Mouse (Mus musculus) CH12.LX (cell line): ENCODE results near the gene Nrgn. TPM values are rescaled to one million over a fixed set of nuclear protein-coding genes. Genes with fewer than 3 reads are reported as not detected.

ENCODE experiments used
- DNase-seq: peaks from one replicate; pipeline ENCODE4 v3.0.0-alpha.2; 2013; ENCODE audit errors: extremely low read depth
- H3K27ac ChIP-seq: 2 replicates; pipeline ENCODE4 v1.5.1; 2012; ENCODE audit warnings: low read depth, mild to moderate bottlenecking, control low read depth, moderate library complexity; ENCODE audit not compliant: insufficient read depth
- H3K27me3 ChIP-seq: replicated peaks from 2 replicates; pipeline ENCODE3; 2012; ENCODE audit warnings: inconsistent platforms
- H3K36me3 ChIP-seq, 2 experiments: replicated peaks in 1 of 2; 2 replicates each; pipeline versions ENCODE3 to v1.6.1; 2012; ENCODE audit warnings: inconsistent platforms in 1 of 2, low read length in 1 of 2, mild to moderate bottlenecking in 1 of 2, mixed read lengths in 1 of 2, moderate library complexity in 1 of 2; ENCODE audit not compliant: control insufficient read depth in 1 of 2, insufficient read depth in 1 of 2
- H3K4me1 ChIP-seq, 2 experiments: 2 replicates each; pipeline ENCODE4 v1.6.1; 2012; ENCODE audit warnings: inconsistent platforms in 1 of 2, moderate library complexity in 1 of 2; ENCODE audit not compliant: insufficient read depth in 2 of 2, control insufficient read depth in 1 of 2
- H3K4me2 ChIP-seq: 2 replicates; pipeline ENCODE4 v1.6.1; 2012; ENCODE audit warnings: low read depth, mild to moderate bottlenecking, control low read depth; ENCODE audit not compliant: poor library complexity, insufficient read depth, severe bottlenecking
- H3K4me3 ChIP-seq, 3 experiments: fragments of 150-350 bp in 1 of 3; sonication (generic) in 1 of 3; replicated peaks in 1 of 3; 2 replicates each; pipeline versions ENCODE3 to v1.5.1; 2011 to 2012; ENCODE audit warnings: low read depth in 2 of 3, low read length in 2 of 3, mild to moderate bottlenecking in 2 of 3, moderate library complexity in 2 of 3, control low read depth in 1 of 3, improper control_type of control experiment in 1 of 3, inconsistent platforms in 1 of 3, mixed read lengths in 1 of 3; ENCODE audit not compliant: poor library complexity in 1 of 3
- H3K79me2 ChIP-seq: replicated peaks from 2 replicates; pipeline ENCODE4 v1.6.1; 2012; ENCODE audit warnings: mild to moderate bottlenecking, moderate library complexity; ENCODE audit not compliant: control insufficient read depth, poor library complexity, insufficient read depth, severe bottlenecking; ENCODE audit errors: extremely low read depth
- H3K9ac ChIP-seq: 2 replicates; pipeline ENCODE4 v1.6.1; 2012; ENCODE audit warnings: low read depth, mild to moderate bottlenecking, control low read depth, moderate library complexity; ENCODE audit not compliant: insufficient read depth
- H3K9me3 ChIP-seq: replicated peaks from 2 replicates; pipeline ENCODE3; 2012; ENCODE audit warnings: low read length, inconsistent platforms, mixed read lengths
- CHD1 ChIP-seq: IDR thresholded peaks from 2 replicates; pipeline ENCODE4 v1.6.1; 2012; ENCODE audit warnings: low read depth, low read length, improper control_type of control experiment, inconsistent platforms
- CHD2 ChIP-seq: IDR thresholded peaks from 2 replicates; pipeline ENCODE4 v1.6.1; 2011; ENCODE audit warnings: low read length, improper control_type of control experiment
- E2F4 ChIP-seq: IDR thresholded peaks from 2 replicates; pipeline ENCODE4 v1.6.1; 2011; ENCODE audit warnings: low read depth, low read length, improper control_type of control experiment; ENCODE audit not compliant: insufficient replicate concordance
- ELF1 ChIP-seq: IDR thresholded peaks from 2 replicates; pipeline ENCODE4 v1.6.1; 2014; ENCODE audit warnings: low read depth, mild to moderate bottlenecking, inconsistent platforms, low read length, improper control_type of control experiment
- EP300 ChIP-seq: IDR thresholded peaks from 2 replicates; pipeline ENCODE4 v1.6.1; 2011; ENCODE audit warnings: low read length, improper control_type of control experiment
- GABPA ChIP-seq: IDR thresholded peaks from 2 replicates; pipeline ENCODE4 v1.6.1; 2012; ENCODE audit warnings: low read depth, low read length, improper control_type of control experiment, inconsistent platforms; ENCODE audit not compliant: insufficient replicate concordance
- IRF4 ChIP-seq: IDR thresholded peaks from 2 replicates; pipeline ENCODE4 v1.6.1; 2014; ENCODE audit warnings: low read depth, mild to moderate bottlenecking, inconsistent platforms, low read length, improper control_type of control experiment
- KAT2A ChIP-seq: IDR thresholded peaks from 2 replicates; pipeline ENCODE4 v1.6.1; 2012; ENCODE audit warnings: low read length, improper control_type of control experiment, inconsistent platforms; ENCODE audit not compliant: insufficient replicate concordance
- MAFK ChIP-seq: IDR thresholded peaks from 2 replicates; pipeline ENCODE4 v1.6.1; 2011; ENCODE audit warnings: low read length, improper control_type of control experiment; ENCODE audit not compliant: insufficient replicate concordance
- MAX ChIP-seq: IDR thresholded peaks from 2 replicates; pipeline ENCODE4 v1.6.1; 2011; ENCODE audit warnings: low read length, improper control_type of control experiment
- MAZ ChIP-seq: IDR thresholded peaks from 2 replicates; pipeline ENCODE4 v1.6.1; 2012; ENCODE audit warnings: low read depth, mild to moderate bottlenecking, inconsistent platforms, low read length, improper control_type of control experiment, moderate library complexity
- MEF2A ChIP-seq: IDR thresholded peaks from 2 replicates; pipeline ENCODE4 v1.6.1; 2014; ENCODE audit warnings: low read depth, mild to moderate bottlenecking, inconsistent platforms, low read length, improper control_type of control experiment, borderline replicate concordance
- MXI1 ChIP-seq: IDR thresholded peaks from 2 replicates; pipeline ENCODE4 v1.6.1; 2011; ENCODE audit warnings: mild to moderate bottlenecking, low read depth, low read length, improper control_type of control experiment
- NELFE ChIP-seq: IDR thresholded peaks from 2 replicates; pipeline ENCODE4 v1.6.1; 2011; ENCODE audit warnings: low read depth, low read length, improper control_type of control experiment
- NRF1 ChIP-seq: IDR thresholded peaks from 2 replicates; pipeline ENCODE4 v1.6.1; 2014; ENCODE audit warnings: low read depth, mild to moderate bottlenecking, inconsistent platforms, low read length, improper control_type of control experiment, moderate library complexity
- PAX5 ChIP-seq: IDR thresholded peaks from 2 replicates; pipeline ENCODE4 v1.6.1; 2012; ENCODE audit warnings: low read length, inconsistent platforms, mixed read lengths
- POLR2A ChIP-seq: IDR thresholded peaks from 2 replicates; pipeline ENCODE4 v1.6.1; 2011; ENCODE audit warnings: low read depth, mild to moderate bottlenecking, improper control_type of control experiment, low read length
- POLR2AphosphoS2 ChIP-seq: IDR thresholded peaks from 2 replicates; pipeline ENCODE4 v1.6.1; 2011; ENCODE audit warnings: low read depth, low read length, improper control_type of control experiment
- RAD21 ChIP-seq: IDR thresholded peaks from 2 replicates; pipeline ENCODE4 v1.6.1; 2011; ENCODE audit warnings: low read depth, mild to moderate bottlenecking, low read length, improper control_type of control experiment, moderate library complexity
- SIN3A ChIP-seq: IDR thresholded peaks from 2 replicates; pipeline ENCODE4 v1.6.1; 2012; ENCODE audit warnings: low read length, improper control_type of control experiment, inconsistent platforms
- SMC3 ChIP-seq: IDR thresholded peaks from 2 replicates; pipeline ENCODE4 v1.6.1; 2011; ENCODE audit warnings: low read depth, low read length, improper control_type of control experiment
- TCF12 ChIP-seq: IDR thresholded peaks from 2 replicates; pipeline ENCODE4 v1.6.1; 2014; ENCODE audit warnings: low read depth, mild to moderate bottlenecking, inconsistent platforms, low read length, improper control_type of control experiment
- UBTF ChIP-seq: IDR thresholded peaks from 2 replicates; pipeline ENCODE4 v1.6.1; 2012; ENCODE audit warnings: low read depth, mild to moderate bottlenecking, inconsistent platforms, low read length, improper control_type of control experiment, moderate library complexity
- USF2 ChIP-seq: conservative IDR thresholded peaks from 2 replicates; pipeline ENCODE4 v1.6.1; 2011; ENCODE audit warnings: low read depth, low read length, improper control_type of control experiment
- ZC3H11A ChIP-seq: IDR thresholded peaks from 2 replicates; pipeline ENCODE4 v1.6.1; 2012; ENCODE audit warnings: low read depth, mild to moderate bottlenecking, inconsistent platforms, low read length, improper control_type of control experiment
- ZKSCAN1 ChIP-seq: IDR thresholded peaks from 2 replicates; pipeline ENCODE4 v1.6.1; 2012; ENCODE audit warnings: low read depth, inconsistent platforms, low read length, improper control_type of control experiment, borderline replicate concordance
- ZNF384 ChIP-seq: IDR thresholded peaks from 2 replicates; pipeline ENCODE4 v1.6.1; 2012; ENCODE audit warnings: low read depth, low read length, improper control_type of control experiment, inconsistent platforms
- dilution Hi-C: fragments of 300-500 bp; cut with MboI; formaldehyde crosslinking; loops from 2 replicates; pipeline ENCODE4 v1.14.3; 2020; ENCODE audit warnings: low sequenced_read_pairs; ENCODE audit not compliant: extremely low pct_unique_long_range_greater_than_20kb, extremely low pct_ligation_motif_present
- in situ Hi-C: fragments of 300-500 bp; cut with MboI; formaldehyde crosslinking; loops from 3 replicates; pipeline ENCODE4 v1.14.3; 2019; ENCODE audit warnings: low sequenced_read_pairs, low pct_ligation_motif_present, low pct_unique_long_range_greater_than_20kb, mixed read lengths
- polyA plus RNA-seq: library from polyadenylated mRNA; unstranded; fragments of >175 nt; gene quantifications from 2 replicates; pipeline ENCODE4 v1.2.1, GENCODE M21; 2012; ENCODE audit warnings: low read depth; ENCODE audit not compliant: insufficient read length
- total RNA-seq, 2 experiments: library from RNA; depleted of rRNA; stranded (reverse); fragments of 300-350 nt in 1 of 2; fragments of >200 nt in 1 of 2; gene quantifications; 2 replicates each; pipeline ENCODE4 v1.2.3; 2012 to 2014

Gene Nrgn
- total and polyA plus RNA-seq, 3 experiments = 0.42 to 4.1 TPM; not detected in 1

- TF ChIP-seq KAT2A (no peak), E2F4 (no peak), IRF4 (no peak)
These were observed 6.8 kb downstream of the Nrgn start (continued) for GRCm38 (mm10) chr9:37545847-37546452.

GRCm38 (mm10) chr9:37545166-37545610 lies 7.5 kb downstream of the Nrgn start:
- Histone ChIP-seq H3K36me3 (no peaks in the 10 kb centered on the region), H3K4me2 (peak overlapping the region; percentile 72), H3K9me3 (no peaks in the 10 kb centered on the region)
- in situ Hi-C loops = loop anchor here (10.0 kb wide), 2 partner anchors 80 to 120 kb away; no protein-coding TSS in a partner anchor
- TF ChIP-seq SMC3 = no peak
- no peak for TF ChIP-seq E2F4
- TF ChIP-seq GABPA = no peak
- TF ChIP-seq SIN3A = no peak
- no peak for TF ChIP-seq NRF1
- TF ChIP-seq, all 38 proteins: peak for 0
- Histone ChIP-seq H3K4me3 (peak overlapping the region; percentile 16 to 50 (median 30)), H3K27ac (no peak overlapping the region), H3K27me3 (peaks cover 5% of the 10 kb centered on the region), H3K9ac (no peak overlapping the region), H3K4me1 (peaks cover 5 to 16% of the 10 kb centered on the region in 2 experiments), H3K79me2 (no peaks in the 10 kb centered on the region)
- no peak for DNase-seq
- dilution Hi-C loops = no loop called here

GRCm38 (mm10) chr9:37544447-37545165 lies 8.1 kb downstream of the Nrgn start:
- Histone ChIP-seq H3K27ac (peak overlapping the region; percentile 31; the same call in 1 of the 2 replicates), H3K4me1 (peaks cover 5 to 16% of the 10 kb centered on the region in 2 experiments), H3K9me3 (no peaks in the 10 kb centered on the region), H3K4me3 (peak overlapping the region; percentile 30 to 50 (median 46)), H3K9ac (peak overlapping the region; percentile 23; the same call in 1 of the 2 replicates), H3K36me3 (no peaks in the 10 kb centered on the region), H3K27me3 (peaks cover 2% of the 10 kb centered on the region), H3K4me2 (peak overlapping the region; percentile 72), H3K79me2 (no peaks in the 10 kb centered on the region)
- in situ Hi-C loops (loop anchor here (10.0 kb wide), 2 partner anchors 80 to 120 kb away; no protein-coding TSS in a partner anchor), dilution Hi-C loops (no loop called here)
- DNase-seq = peak; percentile 84
- TF ChIP-seq ZC3H11A (peak; percentile 18; the same call in 1 of the 2 replicates), RAD21 (peak; percentile 61), UBTF (no peak), ZNF384 (peak; percentile 99), USF2 (no peak), NRF1 (no peak), E2F4 (no peak), NELFE (peak; percentile 52; the same call in 1 of the 2 replicates), POLR2A (no peak), TCF12 (0 out of 2 replicates have a peak, but pooled peaks have one; percentile 23), PAX5 (no peak), POLR2AphosphoS2 (no peak), MAX (0 out of 2 replicates have a peak, but pooled peaks have one; percentile 57), ELF1 (peak; percentile 71), SMC3 (peak; percentile 87), CHD2 (0 out of 2 replicates have a peak, but pooled peaks have one; percentile 6), MXI1 (peak; percentile 91), ZKSCAN1 (peak; percentile 20; the same call in 1 of the 2 replicates), EP300 (peak; percentile 33; the same call in 1 of the 2 replicates), MEF2A (peak; percentile 32; the same call in 1 of the 2 replicates), MAFK (no peak), MAZ (peak; percentile 94), CHD1 (no peak), SIN3A (peak; percentile 89)
